Mouse (Mus musculus) embryonic fibroblast, embryonic 13.5 days (primary cell): Measurements from ENCODE around the gene Pbld1.

ENCODE experiments used
- CTCF ChIP-seq: IDR thresholded peaks from 2 replicates; pipeline ENCODE4 v1.5.1; 2011; ENCODE audit warnings: mild to moderate bottlenecking, control low read depth, low read length, moderate library complexity, borderline replicate concordance; ENCODE audit not compliant: insufficient read depth
- POLR2A ChIP-seq: IDR thresholded peaks from 2 replicates; pipeline ENCODE4 v1.6.1; 2011; ENCODE audit warnings: low read depth, mild to moderate bottlenecking, control low read depth, low read length, moderate library complexity

DNA sequence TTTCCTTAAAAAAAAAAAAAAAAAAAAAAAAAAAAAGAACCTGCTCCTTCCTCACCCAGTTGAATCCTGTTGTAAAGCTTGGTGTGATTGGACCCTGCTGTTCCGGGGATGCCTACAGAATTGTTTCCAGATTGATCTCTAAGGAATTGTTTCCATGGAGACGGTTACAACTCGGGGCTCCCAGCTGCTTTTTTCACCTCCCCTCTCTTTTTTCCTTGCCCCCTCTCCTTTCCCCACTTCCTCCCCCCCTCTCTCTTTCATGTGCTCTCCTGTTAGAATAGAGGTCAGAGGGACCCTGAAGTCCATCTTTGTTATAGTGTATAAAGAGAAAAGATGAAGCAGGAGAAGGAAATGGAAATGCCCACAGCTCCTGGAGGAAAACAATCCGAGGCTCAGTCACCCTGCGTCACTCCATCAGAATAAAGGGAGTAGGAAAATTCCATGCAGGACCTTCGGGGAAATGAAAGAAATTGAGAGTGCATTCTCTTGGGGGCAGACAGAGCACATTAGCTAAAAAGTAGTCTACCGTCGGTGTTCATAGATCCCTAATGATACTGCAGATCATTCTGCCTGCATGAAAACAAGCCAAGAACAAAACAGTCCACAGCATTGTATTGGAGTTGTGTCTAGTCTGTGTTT lies 33.7 kb upstream of the Pbld1 start:
- no peak for TF ChIP-seq CTCF
- no peak for TF ChIP-seq POLR2A
